Mouse (Mus musculus): ENCODE data around the gene Orc5. TPM values are rescaled to one million over a fixed set of nuclear protein-coding genes. Genes with fewer than 3 reads are reported as not detected.

Orc5 gene
- 40.6 and 43.0 TPM in 2 replicates for polyA plus RNA-seq (2015; fragmentation: Nextera tagmentation; extraction: Ambion mirVana)

- WGBS = under 1% methylated on average over 31 of the region's 31 CpGs
- H3K9me3 ChIP-seq = no peaks in the 10 kb centered on the region
- H3K36me3 ChIP-seq = peaks cover 7% of the 10 kb centered on the region; the same call in 1 of the 2 replicates
- peak; percentile 99 for ATAC-seq
- H3K27ac ChIP-seq = peak within 1 kb of the TSS; percentile 74
- H3K4me2 ChIP-seq (replicated peaks) = peak within 1 kb of the TSS; percentile 73
- peak within 1 kb of the TSS; percentile 72 for H3K4me3 ChIP-seq (replicated peaks)
- H3K4me1 ChIP-seq (replicated peaks) = no peaks in the 10 kb centered on the region
- peak within 1 kb of the TSS; percentile 81 for H3K9ac ChIP-seq
- H3K27me3 ChIP-seq (replicated peaks) = no peaks in the 10 kb centered on the region
Measured at GRCm38 (mm10) chr5:22550033-22550551, at the start of gene Orc5. TSS of gene Orc5 (minus strand) at chr5:22550429.

GRCm38 (mm10) chr5:22596981-22597380, 46.8 kb upstream of the Orc5 start:
- Histone ChIP-seq H3K27ac (no peak overlapping the region), H3K9me3 (no peaks in the 10 kb centered on the region), H3K9ac (no peak overlapping the region), H3K4me2 (replicated peaks) (no peak overlapping the region), H3K4me1 (replicated peaks) (no peaks in the 10 kb centered on the region), H3K4me3 (replicated peaks) (no peak overlapping the region), H3K27me3 (replicated peaks) (no peaks in the 10 kb centered on the region), H3K36me3 (no peaks in the 10 kb centered on the region)
- no peak for ATAC-seq
- WGBS = 89% methylated on average over 4 of the region's 4 CpGs

- no peak overlapping the region for H3K4me3 ChIP-seq (replicated peaks)
- H3K9ac ChIP-seq = no peak overlapping the region
- H3K27ac ChIP-seq = no peak overlapping the region
- H3K36me3 ChIP-seq = no peaks in the 10 kb centered on the region
- H3K4me1 ChIP-seq (replicated peaks) = no peaks in the 10 kb centered on the region
- no peak overlapping the region for H3K4me2 ChIP-seq (replicated peaks)
- WGBS = 87% methylated on average over 1 of the region's 1 CpGs
- no peaks in the 10 kb centered on the region for H3K27me3 ChIP-seq (replicated peaks)
- no peaks in the 10 kb centered on the region for H3K9me3 ChIP-seq
- peak; percentile 80 for ATAC-seq
Measured at GRCm38 (mm10) chr5:22589370-22589966, 39.2 kb upstream of the Orc5 start.

GRCm38 (mm10) chr5:22587492-22587891, 37.3 kb upstream of the Orc5 start:
- Histone ChIP-seq H3K27ac (no peak overlapping the region), H3K27me3 (replicated peaks) (no peaks in the 10 kb centered on the region), H3K9me3 (no peaks in the 10 kb centered on the region), H3K36me3 (no peaks in the 10 kb centered on the region), H3K4me1 (replicated peaks) (no peaks in the 10 kb centered on the region), H3K4me2 (replicated peaks) (no peak overlapping the region), H3K9ac (no peak overlapping the region), H3K4me3 (replicated peaks) (no peak overlapping the region)
- ATAC-seq = no peak
- 56% methylated on average over 1 of the region's 1 CpGs for WGBS

- no peak for ATAC-seq
- no peaks in the 10 kb centered on the region for H3K9me3 ChIP-seq
- no peak overlapping the region for H3K27ac ChIP-seq
- H3K4me2 ChIP-seq (replicated peaks) = no peak overlapping the region
- no peaks in the 10 kb centered on the region for H3K27me3 ChIP-seq (replicated peaks)
- H3K9ac ChIP-seq = no peak overlapping the region
- no peak overlapping the region for H3K4me3 ChIP-seq (replicated peaks)
- WGBS = 60% methylated on average over 2 of the region's 2 CpGs
- no peaks in the 10 kb centered on the region for H3K4me1 ChIP-seq (replicated peaks)
- no peaks in the 10 kb centered on the region for H3K36me3 ChIP-seq
Measured at GRCm38 (mm10) chr5:22584556-22584955, 34.3 kb upstream of the Orc5 start.

GRCm38 (mm10) chr5:22578011-22578410, 27.8 kb upstream of the Orc5 start:
- WGBS = 67% methylated on average over 3 of the region's 3 CpGs
- Histone ChIP-seq H3K27ac (no peak overlapping the region), H3K9ac (no peak overlapping the region), H3K4me2 (replicated peaks) (no peak overlapping the region), H3K9me3 (no peaks in the 10 kb centered on the region), H3K36me3 (no peaks in the 10 kb centered on the region), H3K27me3 (replicated peaks) (no peaks in the 10 kb centered on the region), H3K4me1 (replicated peaks) (no peaks in the 10 kb centered on the region), H3K4me3 (replicated peaks) (no peak overlapping the region)
- no peak for ATAC-seq

GRCm38 (mm10) chr5:22574751-22575150, 24.5 kb upstream of the Orc5 start:
- H3K4me1 ChIP-seq (replicated peaks) = no peaks in the 10 kb centered on the region
- no peaks in the 10 kb centered on the region for H3K36me3 ChIP-seq
- no peaks in the 10 kb centered on the region for H3K27me3 ChIP-seq (replicated peaks)
- H3K9me3 ChIP-seq = no peaks in the 10 kb centered on the region
- H3K27ac ChIP-seq = no peak overlapping the region
- ATAC-seq = no peak
- no peak overlapping the region for H3K9ac ChIP-seq
- WGBS = 65% methylated on average over 3 of the region's 3 CpGs
- H3K4me2 ChIP-seq (replicated peaks) = no peak overlapping the region
- H3K4me3 ChIP-seq (replicated peaks) = no peak overlapping the region

- no peak for ATAC-seq
- Histone ChIP-seq H3K9ac (no peak overlapping the region), H3K4me2 (replicated peaks) (no peak overlapping the region), H3K4me1 (replicated peaks) (no peaks in the 10 kb centered on the region), H3K36me3 (no peaks in the 10 kb centered on the region), H3K27me3 (replicated peaks) (no peaks in the 10 kb centered on the region), H3K27ac (no peak overlapping the region), H3K4me3 (replicated peaks) (no peak overlapping the region), H3K9me3 (no peaks in the 10 kb centered on the region)
- 57% methylated on average over 1 of the region's 1 CpGs for WGBS
Measured at GRCm38 (mm10) chr5:22574161-22574560, 23.9 kb upstream of the Orc5 start.

- Histone ChIP-seq H3K4me2 (replicated peaks) (no peak overlapping the region), H3K27me3 (replicated peaks) (no peaks in the 10 kb centered on the region), H3K9me3 (no peaks in the 10 kb centered on the region), H3K36me3 (no peaks in the 10 kb centered on the region), H3K4me1 (replicated peaks) (no peaks in the 10 kb centered on the region), H3K27ac (no peak overlapping the region), H3K9ac (no peak overlapping the region), H3K4me3 (replicated peaks) (no peak overlapping the region)
- 41% methylated on average over 2 of the region's 2 CpGs for WGBS
- ATAC-seq = no peak
Measured at GRCm38 (mm10) chr5:22573696-22574095, 23.5 kb upstream of the Orc5 start.

- no peak for ATAC-seq
- 93% methylated on average over 6 of the region's 6 CpGs for whole genome bisulfite sequencing
- H3K9me3 ChIP-seq = no peaks in the 10 kb centered on the region
- H3K9ac ChIP-seq = no peak overlapping the region
- H3K4me2 ChIP-seq (replicated peaks) = no peak overlapping the region
- H3K4me1 ChIP-seq (replicated peaks) = no peaks in the 10 kb centered on the region
- H3K4me3 ChIP-seq (replicated peaks) = no peak overlapping the region
- no peaks in the 10 kb centered on the region for H3K36me3 ChIP-seq
- no peaks in the 10 kb centered on the region for H3K27me3 ChIP-seq (replicated peaks)
- no peak overlapping the region for H3K27ac ChIP-seq
Measured at GRCm38 (mm10) chr5:22572881-22573280, 22.7 kb upstream of the Orc5 start.

- Histone ChIP-seq H3K27ac (no peak overlapping the region), H3K27me3 (replicated peaks) (no peaks in the 10 kb centered on the region), H3K9me3 (no peaks in the 10 kb centered on the region), H3K4me2 (replicated peaks) (no peak overlapping the region), H3K4me3 (replicated peaks) (no peak overlapping the region), H3K36me3 (no peaks in the 10 kb centered on the region), H3K4me1 (replicated peaks) (no peaks in the 10 kb centered on the region), H3K9ac (no peak overlapping the region)
- ATAC-seq = no peak
- WGBS = 75% methylated on average over 3 of the region's 3 CpGs
Measured at GRCm38 (mm10) chr5:22572456-22572855, 22.2 kb upstream of the Orc5 start.

GRCm38 (mm10) chr5:22565708-22566107, 15.5 kb upstream of the Orc5 start:
- WGBS = 85% methylated on average over 2 of the region's 2 CpGs
- no peaks in the 10 kb centered on the region for H3K27me3 ChIP-seq (replicated peaks)
- H3K4me2 ChIP-seq (replicated peaks) = no peak overlapping the region
- no peaks in the 10 kb centered on the region for H3K4me1 ChIP-seq (replicated peaks)
- no peaks in the 10 kb centered on the region for H3K36me3 ChIP-seq
- H3K9me3 ChIP-seq = no peaks in the 10 kb centered on the region
- no peak overlapping the region for H3K4me3 ChIP-seq (replicated peaks)
- no peak overlapping the region for H3K9ac ChIP-seq
- no peak overlapping the region for H3K27ac ChIP-seq
- no peak for ATAC-seq

GRCm38 (mm10) chr5:22559801-22560200, 9.6 kb upstream of the Orc5 start:
- no peak overlapping the region for H3K9ac ChIP-seq

More at GRCm38 (mm10) chr5:22559801-22560200, 9.6 kb upstream of the Orc5 start:
- no peaks in the 10 kb centered on the region for H3K9me3 ChIP-seq
- no peak for ATAC-seq
- WGBS = 71% methylated on average over 2 of the region's 2 CpGs
- no peaks in the 10 kb centered on the region for H3K36me3 ChIP-seq
- no peak overlapping the region for H3K4me3 ChIP-seq (replicated peaks)
- no peak overlapping the region for H3K4me2 ChIP-seq (replicated peaks)
- H3K4me1 ChIP-seq (replicated peaks) = no peaks in the 10 kb centered on the region
- no peaks in the 10 kb centered on the region for H3K27me3 ChIP-seq (replicated peaks)
- no peak overlapping the region for H3K27ac ChIP-seq
